Mouse (Mus musculus) E14TG2a.4 (cell line): ENCODE results near the gene Ppp1r13b.

Experiments
- CTCF ChIP-seq: conservative IDR thresholded peaks from 2 replicates; pipeline ENCODE4 v1.5.1; 2014; ENCODE audit warnings: low read length
- NANOG ChIP-seq: IDR thresholded peaks from 2 replicates; pipeline ENCODE4 v1.6.1; 2014; ENCODE audit warnings: borderline replicate concordance, low read length, mixed read lengths

- TF ChIP-seq CTCF (no peak), NANOG (no peak)
Measured at GRCm38 (mm10) chr12:111813766-111814617, 93.9 kb downstream of the Ppp1r13b start, which contains the start of the genes Xrcc3 and Zfyve21.
